Mouse (Mus musculus): ENCODE results near the gene Mier2. TPM values are rescaled to one million over a fixed set of nuclear protein-coding genes. Genes with fewer than 3 reads are reported as not detected.

The Mier2 gene
- total RNA-seq, 1 experiment from 2014 or later, result 10.0 TPM

DNA sequence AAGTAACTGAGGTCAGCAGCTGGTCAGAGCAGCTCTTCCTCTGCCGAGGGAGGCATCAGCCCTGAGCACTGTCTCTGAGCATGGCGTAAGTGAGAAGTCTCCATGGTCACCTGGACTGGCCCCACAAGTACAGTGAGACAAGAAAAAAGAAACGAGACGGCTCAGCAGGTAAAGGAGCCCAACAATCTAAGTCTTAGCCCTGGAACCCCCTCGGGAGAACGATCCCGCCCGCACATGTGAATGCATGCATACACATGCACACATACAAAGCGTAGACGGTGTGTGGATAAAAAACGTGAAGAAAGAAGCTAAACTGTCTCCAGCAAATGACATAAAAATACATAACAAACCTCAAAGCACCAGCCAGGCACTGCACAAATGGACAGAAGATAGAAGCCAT lies 8.5 kb downstream of the Mier2 start:
- ATAC-seq (replicated peaks; ENCODE audit: insufficient number of reproducible peaks, low FRiP score, low TSS enrichment, poor library complexity, severe bottlenecking), result no peak

DNA sequence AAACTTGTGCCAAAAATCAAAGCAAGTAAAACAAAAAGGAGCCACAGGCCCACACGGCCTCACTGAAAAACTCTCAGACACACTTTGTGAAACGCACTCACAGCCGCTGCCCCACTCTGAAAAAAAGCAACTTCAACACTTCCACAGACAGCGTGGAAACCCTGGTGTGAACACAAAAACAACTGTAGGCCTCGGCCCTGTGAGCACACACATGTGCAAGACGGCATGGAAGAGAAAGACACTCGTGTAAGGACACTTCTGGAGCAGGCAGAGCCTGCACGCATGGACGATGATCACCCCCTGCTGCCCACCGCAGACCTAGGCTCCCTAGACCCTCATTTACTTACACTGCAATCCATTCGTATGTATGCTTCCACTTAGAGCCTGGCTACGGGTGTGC lies 9.1 kb downstream of the Mier2 start:
- ATAC-seq (replicated peaks; ENCODE audit: insufficient number of reproducible peaks, low FRiP score, low TSS enrichment, poor library complexity, severe bottlenecking), result no peak

DNA sequence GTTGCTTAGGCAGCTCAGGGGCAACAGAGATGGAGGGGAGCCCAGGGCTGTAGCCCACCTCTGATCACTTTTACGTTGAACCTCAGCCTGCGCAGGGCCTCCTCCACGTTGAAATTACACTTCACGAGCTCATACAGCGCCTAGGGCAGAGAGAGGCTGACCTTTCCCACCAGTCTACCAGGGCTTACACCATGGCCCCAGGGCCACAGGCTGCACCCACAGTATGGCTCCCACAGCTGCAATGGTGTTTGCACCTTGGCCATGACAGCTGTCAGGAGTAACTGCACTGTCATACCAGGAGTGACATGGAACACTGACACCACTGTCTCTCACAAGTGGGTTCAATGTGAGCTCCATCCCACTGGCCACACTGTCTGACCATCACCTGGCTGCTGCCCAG lies 10.4 kb downstream of the Mier2 start:
- ATAC-seq (replicated peaks; ENCODE audit: insufficient number of reproducible peaks, low FRiP score, low TSS enrichment, poor library complexity, severe bottlenecking), result no peak

DNA sequence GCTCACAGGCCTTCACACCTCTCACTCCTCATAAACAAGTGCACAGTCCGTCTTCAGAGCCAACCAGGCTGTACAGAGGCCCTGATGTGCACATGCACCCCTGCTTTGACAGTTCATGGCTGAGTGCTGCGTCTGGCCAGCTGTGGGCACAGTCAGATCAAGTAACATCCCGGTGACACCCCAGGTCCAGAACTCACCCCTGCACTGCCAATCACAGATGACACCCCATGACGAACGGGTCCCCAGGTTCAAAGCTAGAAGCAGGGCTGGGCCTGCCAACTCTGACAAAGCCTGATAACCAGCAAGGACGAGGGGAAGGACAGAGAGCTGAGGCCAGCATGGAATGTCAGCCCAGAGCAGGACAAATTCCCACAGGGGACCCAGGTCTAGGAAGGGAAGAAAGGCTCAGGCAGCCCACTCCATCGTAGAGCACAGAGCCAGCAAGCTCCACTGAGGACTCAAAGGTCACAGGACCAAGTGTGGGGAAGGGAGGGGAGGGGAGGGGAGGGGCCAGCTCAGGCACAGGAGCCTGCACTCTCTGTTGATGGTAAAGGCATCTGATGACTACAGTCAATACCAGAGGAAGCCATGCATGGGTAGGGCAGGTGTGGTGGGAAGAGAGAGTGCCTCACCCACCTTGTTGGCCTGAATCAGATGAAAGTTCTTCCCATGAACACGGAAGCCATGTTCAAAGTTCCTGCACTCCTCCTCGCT lies 11.0 kb downstream of the Mier2 start:
- ATAC-seq (replicated peaks; ENCODE audit: insufficient number of reproducible peaks, low FRiP score, low TSS enrichment, poor library complexity, severe bottlenecking), result no peak

DNA sequence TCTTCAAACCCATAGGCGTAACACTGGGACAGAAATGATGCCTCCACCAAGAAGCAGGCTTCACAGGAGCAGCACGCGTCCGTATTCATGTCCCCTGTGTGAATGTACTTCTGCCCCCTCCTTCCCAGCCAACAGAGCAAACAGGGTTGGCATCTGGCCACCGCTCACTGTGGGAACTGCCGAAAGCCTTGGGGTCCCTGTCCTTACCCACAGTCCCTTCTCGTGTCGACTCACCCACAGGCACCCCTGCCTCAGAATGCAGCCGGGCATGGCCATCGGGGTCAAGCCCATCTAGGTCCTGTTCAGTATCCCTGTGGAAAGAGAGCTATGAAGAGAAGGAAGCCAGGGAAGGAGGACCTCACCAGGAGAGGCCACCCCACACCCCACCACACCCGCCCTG lies 12.8 kb downstream of the Mier2 start:
- no peak for ATAC-seq (replicated peaks; ENCODE audit: insufficient number of reproducible peaks, low FRiP score, low TSS enrichment, poor library complexity, severe bottlenecking)

DNA sequence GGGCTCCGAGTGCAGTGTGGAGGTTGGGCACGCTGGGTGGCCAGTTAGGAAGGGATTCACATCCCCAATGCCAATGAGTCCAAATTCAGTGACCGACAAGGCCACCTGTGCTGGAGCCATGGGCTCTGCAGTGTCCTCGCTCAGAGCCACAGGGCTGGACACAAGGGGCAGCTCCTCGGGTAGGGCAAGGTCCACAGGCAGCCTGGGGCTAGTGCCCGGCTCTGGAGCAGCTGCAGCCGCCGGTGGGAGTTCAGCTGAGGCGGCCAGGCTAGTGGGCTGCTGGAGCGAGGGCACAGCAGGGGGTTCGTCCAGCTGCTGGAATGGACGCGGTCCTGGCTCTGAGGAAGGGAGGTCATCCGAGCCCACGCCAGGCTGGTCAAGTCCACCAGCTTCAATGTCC lies 13.5 kb downstream of the Mier2 start:
- ATAC-seq (replicated peaks; ENCODE audit: insufficient number of reproducible peaks, low FRiP score, low TSS enrichment, poor library complexity, severe bottlenecking), result no peak

DNA sequence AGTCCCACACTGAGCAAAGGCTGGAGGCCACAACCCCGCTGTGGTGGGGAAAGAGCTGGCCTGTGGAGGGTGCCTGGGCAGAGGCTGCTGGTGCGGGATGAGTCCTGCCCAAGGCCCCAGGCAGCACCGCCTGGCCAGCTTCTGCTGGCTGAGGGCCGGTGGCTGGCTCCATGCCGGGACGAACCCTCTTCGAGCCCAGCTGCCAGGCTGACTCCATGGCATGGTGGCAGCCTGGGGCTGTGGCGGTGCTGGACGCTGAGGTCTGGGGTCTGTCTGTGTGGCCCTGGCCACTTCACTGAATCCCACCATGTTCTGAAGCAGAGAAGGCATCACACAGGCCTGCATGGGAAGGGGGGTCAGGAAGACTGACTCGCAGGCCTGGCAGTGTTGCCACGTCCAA lies 14.3 kb downstream of the Mier2 start:
- ATAC-seq (replicated peaks; ENCODE audit: insufficient number of reproducible peaks, low FRiP score, low TSS enrichment, poor library complexity, severe bottlenecking), result no peak

DNA sequence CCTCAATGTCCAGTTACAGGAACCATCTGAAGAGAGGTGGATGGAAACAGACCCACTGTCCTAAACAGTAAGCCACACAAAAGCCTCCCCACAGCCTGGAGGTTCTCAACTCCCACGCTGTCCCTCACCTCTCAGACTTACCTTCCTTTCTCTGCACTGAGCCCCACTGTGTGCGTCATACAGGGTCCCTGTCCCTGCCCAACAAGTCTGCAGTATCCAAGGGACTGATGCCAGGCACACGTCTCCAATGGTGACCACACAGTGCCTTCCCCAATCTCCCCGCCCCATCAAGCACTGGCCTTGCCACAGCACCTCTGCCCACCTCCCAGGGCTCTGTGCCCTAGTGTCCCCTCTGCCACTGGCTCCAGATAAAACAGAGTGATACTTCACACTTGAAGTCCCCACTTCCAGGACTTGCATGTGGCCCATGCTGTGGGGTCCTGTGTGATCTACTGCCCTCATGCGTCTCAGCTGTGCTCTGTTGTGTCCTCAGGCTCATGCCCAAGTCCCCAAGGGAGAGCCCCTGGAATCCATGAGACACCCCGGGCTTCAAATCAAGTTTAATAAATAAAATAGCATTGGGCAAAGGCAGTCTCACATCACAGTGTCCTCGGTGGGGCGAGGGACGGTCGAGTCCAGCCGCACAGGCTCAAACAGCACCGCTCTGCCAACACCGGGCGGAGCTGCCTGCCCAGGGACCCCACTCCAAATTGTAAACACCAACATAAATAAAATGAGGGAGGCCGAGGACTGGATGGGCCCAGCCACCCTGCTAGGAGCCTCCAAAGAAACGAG lies 15.1 kb downstream of the Mier2 start:
- ATAC-seq (replicated peaks; ENCODE audit: insufficient number of reproducible peaks, low FRiP score, low TSS enrichment, poor library complexity, severe bottlenecking), result no peak

DNA sequence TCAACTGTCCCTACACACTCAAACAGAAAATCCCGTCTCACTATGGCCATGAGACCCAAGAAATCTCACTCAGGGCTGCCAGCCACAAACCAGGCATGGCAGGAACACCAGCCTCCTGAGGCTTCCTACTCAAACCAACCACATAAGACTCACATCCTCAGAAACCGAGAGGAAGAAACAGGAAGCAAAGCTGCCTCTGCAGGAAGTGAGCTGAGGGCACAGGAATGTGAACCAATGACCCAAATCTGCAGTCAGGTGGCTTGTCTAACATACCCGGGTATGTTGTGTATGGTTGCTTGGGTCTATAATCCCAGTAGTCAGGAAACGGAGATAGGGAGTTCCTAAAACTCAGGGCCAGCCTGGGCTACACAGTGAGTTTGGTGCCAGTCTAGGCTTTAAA lies 16.1 kb downstream of the Mier2 start:
- ATAC-seq (replicated peaks; ENCODE audit: insufficient number of reproducible peaks, low FRiP score, low TSS enrichment, poor library complexity, severe bottlenecking), result no peak

DNA sequence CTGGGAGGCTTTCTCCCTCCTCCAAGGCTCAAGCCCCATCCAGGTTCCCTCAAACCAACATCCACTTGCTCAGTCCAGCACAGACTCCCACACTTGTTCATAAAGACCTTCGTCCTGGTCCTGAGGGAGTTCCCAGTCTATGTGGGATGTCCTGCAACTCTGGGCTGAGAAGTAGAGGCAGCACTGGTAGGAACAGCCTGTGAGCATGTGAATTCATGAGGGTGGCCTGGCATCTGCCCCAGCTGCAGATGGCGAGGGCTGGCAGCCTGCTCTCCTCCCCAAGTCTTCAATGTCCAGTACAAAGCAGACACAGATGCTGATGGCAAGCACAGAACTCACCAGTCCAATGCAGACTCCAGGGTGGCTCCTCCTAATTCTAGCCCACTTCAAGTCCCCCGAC lies 16.7 kb downstream of the Mier2 start:
- ATAC-seq (replicated peaks; ENCODE audit: insufficient number of reproducible peaks, low FRiP score, low TSS enrichment, poor library complexity, severe bottlenecking), result no peak

DNA sequence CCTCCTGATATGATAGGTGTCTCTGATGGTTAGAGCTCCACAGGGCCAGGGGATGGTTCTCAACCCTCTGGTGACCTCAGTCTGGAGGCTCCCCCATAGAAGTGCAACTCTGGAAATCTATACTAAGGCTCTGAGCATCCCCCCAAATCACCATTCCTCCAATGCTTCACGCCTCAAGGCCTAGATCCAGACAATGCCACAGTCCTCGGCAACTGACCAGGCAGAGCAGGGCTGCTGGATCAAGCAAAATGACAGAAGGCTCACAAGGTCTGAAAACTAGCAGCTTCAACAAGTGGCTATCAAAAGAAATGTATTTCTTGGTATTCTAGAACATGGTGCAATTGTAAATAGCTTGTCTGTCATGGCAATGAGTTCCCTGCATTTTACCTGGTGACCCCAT lies 17.2 kb downstream of the Mier2 start:
- ATAC-seq (replicated peaks; ENCODE audit: insufficient number of reproducible peaks, low FRiP score, low TSS enrichment, poor library complexity, severe bottlenecking), result no peak

DNA sequence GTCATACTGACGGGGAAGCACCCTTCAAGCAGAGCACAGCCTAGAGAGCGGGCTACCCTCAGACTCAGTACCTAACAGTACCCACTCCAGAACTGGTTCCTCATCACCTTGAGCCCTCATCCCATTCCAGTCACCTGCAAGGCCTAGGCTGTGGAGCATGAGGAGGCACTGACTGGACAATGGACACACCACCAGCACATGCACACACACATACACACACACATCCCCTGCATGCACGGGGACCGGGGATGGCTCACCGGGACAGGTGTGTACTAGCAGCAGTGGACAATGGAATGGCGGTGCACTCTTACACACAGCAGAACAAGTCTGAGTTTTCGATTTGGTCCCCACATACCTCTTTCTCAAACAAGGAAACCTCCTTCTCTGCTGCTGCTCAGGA lies 17.7 kb downstream of the Mier2 start:
- ATAC-seq (replicated peaks; ENCODE audit: insufficient number of reproducible peaks, low FRiP score, low TSS enrichment, poor library complexity, severe bottlenecking), result no peak

DNA sequence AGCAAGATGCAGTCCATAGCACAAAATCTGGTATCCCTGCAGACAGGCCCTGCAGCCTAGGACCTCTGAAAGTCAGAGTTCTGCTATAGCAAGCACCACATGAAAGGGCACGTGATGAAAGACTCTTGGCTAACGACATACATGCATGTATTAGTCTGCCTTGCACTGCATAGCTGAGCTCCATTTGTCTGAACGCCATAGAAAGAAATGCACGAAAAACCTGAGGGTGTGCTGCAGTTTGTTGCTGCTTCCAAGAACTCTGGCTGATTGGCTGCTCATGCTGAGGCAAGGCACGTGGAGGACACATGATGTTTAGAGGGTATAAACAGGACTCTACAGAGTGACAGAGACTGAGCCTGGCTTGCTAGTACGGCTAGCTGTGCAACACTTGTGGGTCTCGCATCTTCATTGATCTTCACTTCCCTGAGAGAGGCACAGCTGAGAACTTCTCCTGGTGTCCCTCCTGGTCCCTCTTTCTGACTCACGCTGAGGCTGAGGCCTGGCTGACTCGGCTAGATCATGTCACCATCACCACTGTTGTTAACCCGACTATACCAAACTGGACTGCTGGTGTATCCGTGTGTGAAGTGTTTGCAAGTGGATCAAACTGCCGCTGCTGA lies 18.4 kb downstream of the Mier2 start:
- no peak for ATAC-seq (replicated peaks; ENCODE audit: insufficient number of reproducible peaks, low FRiP score, low TSS enrichment, poor library complexity, severe bottlenecking)

DNA sequence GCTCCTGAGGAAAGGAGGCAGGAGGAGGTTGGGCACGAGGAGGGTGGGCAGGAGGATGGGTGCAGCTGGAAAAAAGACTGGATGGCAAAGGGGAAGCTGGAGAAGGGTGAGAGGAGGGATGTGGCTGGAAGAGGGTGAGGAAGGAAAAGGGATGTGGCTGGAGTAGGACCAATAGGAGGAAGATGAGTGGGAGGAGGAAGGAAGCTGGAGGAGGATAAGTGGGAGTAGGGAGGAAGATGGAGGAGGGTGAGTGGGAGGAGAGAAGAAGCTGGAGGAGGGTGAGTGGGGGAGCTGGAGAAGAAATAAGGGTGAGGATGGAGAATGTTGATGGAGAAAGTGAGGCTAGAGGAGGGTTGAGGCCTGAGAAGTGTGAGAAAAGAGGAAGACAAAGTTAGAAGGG lies 19.6 kb downstream of the Mier2 start:
- ATAC-seq (replicated peaks; ENCODE audit: insufficient number of reproducible peaks, low FRiP score, low TSS enrichment, poor library complexity, severe bottlenecking), result no peak

DNA sequence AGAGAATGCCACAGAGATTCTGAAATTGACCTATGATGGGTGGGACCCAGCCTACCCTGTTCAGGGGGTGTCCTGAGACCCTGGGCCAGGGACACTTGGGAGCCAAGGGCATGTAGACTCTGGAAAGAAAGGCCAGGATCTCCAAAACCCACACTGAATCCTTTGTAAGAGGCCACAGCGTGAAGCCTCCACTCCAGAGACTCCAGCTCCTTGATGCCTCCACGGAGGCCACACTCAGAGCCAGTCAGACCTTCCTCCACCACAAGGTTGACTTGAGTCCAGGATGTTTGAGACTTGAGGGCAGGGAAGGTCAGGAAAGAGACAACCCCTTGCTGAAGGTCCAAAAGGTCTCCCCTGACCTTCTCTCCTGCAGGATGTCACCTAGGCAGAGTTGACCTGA lies 20.6 kb downstream of the Mier2 start:
- ATAC-seq (replicated peaks; ENCODE audit: insufficient number of reproducible peaks, low FRiP score, low TSS enrichment, poor library complexity, severe bottlenecking), result no peak

DNA sequence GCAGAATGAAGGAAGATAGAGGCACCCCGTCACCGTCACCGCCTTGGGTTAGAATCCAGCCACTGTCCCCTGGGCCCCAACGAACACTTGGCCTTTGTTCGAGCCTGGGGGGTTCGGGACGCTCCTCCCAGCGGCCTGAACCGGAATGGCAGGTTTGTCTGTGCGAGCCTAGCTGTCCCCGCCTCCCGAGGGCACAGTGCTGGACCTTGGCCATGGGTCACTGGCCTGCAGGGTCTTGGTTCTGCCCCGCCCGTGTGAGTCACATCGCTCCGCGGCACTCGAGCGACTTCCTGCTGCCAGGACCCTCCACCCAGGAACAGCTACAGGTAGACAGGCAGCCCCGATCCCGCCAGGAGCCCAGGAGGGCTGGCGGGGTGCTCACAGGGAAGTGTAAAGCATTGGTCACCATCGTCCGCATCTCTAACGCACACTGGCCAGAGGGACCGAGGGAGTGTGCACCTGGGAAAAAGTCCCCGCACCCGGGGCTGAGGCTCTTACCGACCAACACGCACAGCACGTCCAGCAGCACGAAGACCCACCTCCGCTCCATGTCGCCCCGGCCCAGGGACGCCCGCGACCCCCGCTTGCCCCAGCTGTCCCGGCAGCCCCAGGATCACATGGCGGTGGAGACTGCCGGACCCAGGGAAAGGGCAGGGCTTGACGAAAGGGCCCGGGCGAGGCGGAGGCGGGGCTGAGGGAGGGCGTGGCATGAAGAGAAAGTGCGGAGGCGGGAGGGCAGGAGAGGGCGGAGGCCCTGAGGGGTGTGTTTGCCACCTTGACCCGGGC lies 21.7 kb downstream of the Mier2 start, which contains the start of gene Plpp2:
TSS of gene Plpp2 (minus strand) at position 671 of the 786 bp plus-strand sequence.
- peak; percentile 45; the same call in 1 of the 2 replicates for ATAC-seq (replicated peaks; ENCODE audit: insufficient number of reproducible peaks, low FRiP score, low TSS enrichment, poor library complexity, severe bottlenecking)

DNA sequence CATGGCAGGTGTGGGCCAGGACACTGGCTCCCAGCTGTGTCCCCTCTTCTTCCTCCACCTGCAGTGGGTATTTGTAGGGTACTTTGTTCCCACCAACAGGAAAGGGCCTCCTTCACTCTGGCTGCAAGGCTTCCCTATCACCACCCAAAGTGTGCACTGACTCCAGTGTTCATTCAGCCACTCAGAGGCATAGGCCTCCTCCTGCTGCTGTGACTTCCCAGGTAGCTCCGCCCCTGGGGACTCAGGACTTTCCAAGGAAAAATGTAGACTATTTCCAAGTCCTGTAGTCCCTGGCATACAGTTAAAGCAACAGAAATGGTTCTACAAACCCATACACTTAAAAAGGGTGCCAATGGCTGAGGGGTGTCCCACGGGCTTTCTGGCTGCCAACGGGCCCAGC lies 22.3 kb downstream of the Mier2 start:
- no peak for ATAC-seq (replicated peaks; ENCODE audit: insufficient number of reproducible peaks, low FRiP score, low TSS enrichment, poor library complexity, severe bottlenecking)

DNA sequence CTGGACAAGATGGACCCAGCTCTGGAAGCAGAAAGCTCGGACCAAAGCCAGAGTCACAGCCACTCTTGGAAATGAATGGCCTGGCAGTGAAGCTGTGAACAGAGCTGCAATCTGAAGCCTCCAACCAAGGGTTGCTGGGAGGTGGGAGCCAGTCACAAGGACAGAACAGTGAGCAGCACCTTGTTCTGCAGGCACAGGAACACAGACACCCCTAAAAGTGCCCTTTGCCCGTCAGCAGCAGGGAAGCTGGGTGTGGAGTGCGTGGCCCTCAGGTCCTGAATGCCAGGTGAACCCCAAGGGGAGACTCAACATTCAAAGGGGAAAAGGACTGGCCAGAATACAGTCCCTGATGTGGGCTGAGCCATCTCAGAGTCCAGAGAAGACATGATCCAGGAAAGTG lies 23.4 kb downstream of the Mier2 start:
- no peak for ATAC-seq (replicated peaks; ENCODE audit: insufficient number of reproducible peaks, low FRiP score, low TSS enrichment, poor library complexity, severe bottlenecking)

DNA sequence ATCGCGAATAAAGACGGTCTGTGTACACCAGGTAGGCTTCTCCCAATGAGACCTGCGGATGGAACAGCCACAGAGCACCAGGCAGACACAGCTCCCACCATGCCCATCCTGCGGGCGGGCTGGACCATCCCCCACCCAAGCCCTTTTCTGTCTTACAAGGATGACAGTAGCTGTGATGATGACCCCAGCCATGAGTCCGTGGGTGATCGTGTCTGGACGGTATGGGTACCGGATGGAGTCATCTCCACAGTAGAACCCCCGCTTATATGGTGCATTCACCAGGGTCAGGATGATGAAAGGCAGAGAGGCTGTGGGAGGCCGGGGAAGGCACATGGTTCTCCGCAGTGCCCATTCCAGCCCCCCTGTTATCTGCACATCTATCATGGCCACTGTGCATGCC lies 24.3 kb downstream of the Mier2 start:
- no peak for ATAC-seq (replicated peaks; ENCODE audit: insufficient number of reproducible peaks, low FRiP score, low TSS enrichment, poor library complexity, severe bottlenecking)

Measured in monocyte, adult 5-6 weeks (primary cell).